Mouse (Mus musculus): ENCODE data around the gene Cfap97. TPM values are rescaled to one million over a fixed set of nuclear protein-coding genes. Genes with fewer than 3 reads are reported as not detected.
"Not testable (repeated sequence)": the region's sequence is repeated elsewhere in the genome, so short reads cannot be mapped to it uniquely, and the experiment has no call there.

Gene Cfap97
- 29.2 and 40.7 TPM in 2 replicates for total RNA-seq (2017)

GRCm38 (mm10) chr8:46151202-46152062, at the start of gene Cfap97:
Gene Cfap97, plus strand, starts transcription at chr8:46151771.
- ATAC-seq (replicated peaks; ENCODE audit: low read depth, poor library complexity, severe bottlenecking): peak; percentile 16; the same call in 1 of the 2 replicates

GRCm38 (mm10) chr8:46103434-46103833, 48.1 kb upstream of the Cfap97 start:
- no peak for ATAC-seq (replicated peaks; ENCODE audit: low read depth, poor library complexity, severe bottlenecking)

GRCm38 (mm10) chr8:46107690-46108089, 43.9 kb upstream of the Cfap97 start:
- ATAC-seq (replicated peaks; ENCODE audit: low read depth, poor library complexity, severe bottlenecking): no peak

- ATAC-seq (replicated peaks; ENCODE audit: low read depth, poor library complexity, severe bottlenecking): not testable (repeated sequence)
Observed at GRCm38 (mm10) chr8:46113421-46114170, 38.0 kb upstream of the Cfap97 start.

- ATAC-seq (replicated peaks; ENCODE audit: low read depth, poor library complexity, severe bottlenecking): no peak
Observed at GRCm38 (mm10) chr8:46117172-46117571, 34.4 kb upstream of the Cfap97 start.

- no peak for ATAC-seq (replicated peaks; ENCODE audit: low read depth, poor library complexity, severe bottlenecking)
Observed at GRCm38 (mm10) chr8:46119176-46119575, 32.4 kb upstream of the Cfap97 start.

GRCm38 (mm10) chr8:46122498-46122897, 29.1 kb upstream of the Cfap97 start:
- ATAC-seq (replicated peaks; ENCODE audit: low read depth, poor library complexity, severe bottlenecking): no peak

- ATAC-seq (replicated peaks; ENCODE audit: low read depth, poor library complexity, severe bottlenecking): 0 out of 2 replicates have a peak, but pooled peaks have one; percentile 18
Observed at GRCm38 (mm10) chr8:46130426-46130825, 21.1 kb upstream of the Cfap97 start.

GRCm38 (mm10) chr8:46135546-46135945, 16.0 kb upstream of the Cfap97 start:
- not testable (repeated sequence) for ATAC-seq (replicated peaks; ENCODE audit: low read depth, poor library complexity, severe bottlenecking)

GRCm38 (mm10) chr8:46137336-46137735, 14.2 kb upstream of the Cfap97 start:
- ATAC-seq (replicated peaks; ENCODE audit: low read depth, poor library complexity, severe bottlenecking): no peak

GRCm38 (mm10) chr8:46137843-46138596, 13.6 kb upstream of the Cfap97 start:
- peak; percentile 79 for ATAC-seq (replicated peaks; ENCODE audit: low read depth, poor library complexity, severe bottlenecking)

GRCm38 (mm10) chr8:46140376-46141120, 11.0 kb upstream of the Cfap97 start:
- ATAC-seq (replicated peaks; ENCODE audit: low read depth, poor library complexity, severe bottlenecking): no peak

GRCm38 (mm10) chr8:46141688-46142087, 9.9 kb upstream of the Cfap97 start:
- ATAC-seq (replicated peaks; ENCODE audit: low read depth, poor library complexity, severe bottlenecking): no peak

GRCm38 (mm10) chr8:46142498-46143081, 9.0 kb upstream of the Cfap97 start:
- ATAC-seq (replicated peaks; ENCODE audit: low read depth, poor library complexity, severe bottlenecking): no peak

GRCm38 (mm10) chr8:46143470-46143869, 8.1 kb upstream of the Cfap97 start:
- peak; percentile 16; the same call in 1 of the 2 replicates for ATAC-seq (replicated peaks; ENCODE audit: low read depth, poor library complexity, severe bottlenecking)

GRCm38 (mm10) chr8:46143924-46144323, 7.6 kb upstream of the Cfap97 start:
- ATAC-seq (replicated peaks; ENCODE audit: low read depth, poor library complexity, severe bottlenecking): peak; percentile 48

- no peak for ATAC-seq (replicated peaks; ENCODE audit: low read depth, poor library complexity, severe bottlenecking)
Observed at GRCm38 (mm10) chr8:46146173-46146572, 5.4 kb upstream of the Cfap97 start.

GRCm38 (mm10) chr8:46149306-46149705, 2.3 kb upstream of the Cfap97 start:
- no peak for ATAC-seq (replicated peaks; ENCODE audit: low read depth, poor library complexity, severe bottlenecking)

- no peak for ATAC-seq (replicated peaks; ENCODE audit: low read depth, poor library complexity, severe bottlenecking)
Observed at GRCm38 (mm10) chr8:46149782-46150181, 1.8 kb upstream of the Cfap97 start.
